Mouse (Mus musculus) heart, adult 2 months (tissue): ENCODE measurements around the gene Copa.

Source experiments
- CTCF ChIP-seq: fragments of 200-600 bp; IDR thresholded peaks from 2 replicates; pipeline ENCODE4 v1.8.1; 2022; ENCODE audit warnings: antibody characterized with exemption, mild to moderate bottlenecking, moderate library complexity
- EP300 ChIP-seq: fragments of 200-500 bp; IDR thresholded peaks from 2 replicates; pipeline ENCODE4 v1.6.1; 2011; ENCODE audit warnings: low read depth, low read length, control low read depth; ENCODE audit not compliant: insufficient read depth

DNA sequence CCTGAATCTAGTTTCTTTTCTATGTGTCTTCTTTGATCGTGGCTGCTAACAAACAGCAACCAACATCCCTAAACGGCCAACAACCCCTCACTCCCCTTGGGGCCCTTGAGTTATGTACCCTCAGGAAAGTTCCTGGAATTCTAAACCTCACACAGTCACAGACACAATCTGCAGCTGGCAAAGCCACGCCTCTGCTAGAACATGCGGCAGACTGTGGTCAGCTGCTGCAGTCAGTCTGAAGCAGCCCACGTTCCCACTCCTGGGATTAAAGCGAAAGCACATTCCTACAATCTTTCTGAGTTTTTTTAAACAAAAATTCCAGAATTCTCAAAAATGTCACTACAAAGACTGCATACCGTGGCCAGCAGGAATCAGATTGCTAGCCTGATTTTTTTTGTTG lies 51.2 kb downstream of the Copa start:
- TF ChIP-seq CTCF = no peak
- TF ChIP-seq EP300 = no peak
